Mouse (Mus musculus) layer of hippocampus, postnatal 10 days (tissue): Measurements from ENCODE around the gene Parp2. TPM values are rescaled to one million over a fixed set of nuclear protein-coding genes. Genes with fewer than 3 reads are reported as not detected.
"Not testable (repeated sequence)": the region's sequence is repeated elsewhere in the genome, so short reads cannot be mapped to it uniquely, and the experiment has no call there.

ENCODE experiments used
- DNase-seq, 2 experiments: peaks; one replicate each; pipeline ENCODE4 v3.0.0; 2021; ENCODE audit warnings: low spot score in 2 of 2
- total RNA-seq, 2 experiments: library from RNA; stranded (reverse); gene quantifications; 2 replicates each; pipeline ENCODE4 v1.2.3; 2021

Gene Parp2
- total RNA-seq, 2 experiments from 2014 or later: 23.7 to 41.6 TPM

DNA sequence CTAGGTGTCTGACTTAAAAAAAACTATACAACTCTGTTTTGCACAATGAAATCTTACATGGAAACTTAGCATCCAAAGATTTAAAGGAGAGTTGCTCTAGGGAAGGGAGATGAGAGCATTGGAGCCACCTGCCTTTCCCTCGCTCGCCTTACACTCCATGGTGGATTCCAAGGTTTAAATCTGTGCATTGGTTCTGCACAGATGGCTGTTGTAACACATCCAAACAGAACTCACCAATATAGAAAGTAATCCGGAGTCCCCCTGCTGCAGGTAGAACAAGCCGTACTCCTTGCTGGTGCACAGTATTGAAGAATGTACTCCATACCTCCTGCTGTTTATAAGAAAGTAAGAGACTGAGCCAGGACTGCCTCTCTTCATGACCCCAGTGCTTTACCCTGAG lies 18.9 kb downstream of the Parp2 start:
- DNase-seq: no peak

- no peak for DNase-seq
Measured at GRCm38 (mm10) chr14:50829878-50830277, 22.2 kb downstream of the Parp2 start.

GRCm38 (mm10) chr14:50833964-50834363 lies 26.3 kb downstream of the Parp2 start:
- peak in 1 of 2 experiments; percentile 13 for DNase-seq

GRCm38 (mm10) chr14:50834435-50834834 lies 26.8 kb downstream of the Parp2 start:
- no peak for DNase-seq

DNA sequence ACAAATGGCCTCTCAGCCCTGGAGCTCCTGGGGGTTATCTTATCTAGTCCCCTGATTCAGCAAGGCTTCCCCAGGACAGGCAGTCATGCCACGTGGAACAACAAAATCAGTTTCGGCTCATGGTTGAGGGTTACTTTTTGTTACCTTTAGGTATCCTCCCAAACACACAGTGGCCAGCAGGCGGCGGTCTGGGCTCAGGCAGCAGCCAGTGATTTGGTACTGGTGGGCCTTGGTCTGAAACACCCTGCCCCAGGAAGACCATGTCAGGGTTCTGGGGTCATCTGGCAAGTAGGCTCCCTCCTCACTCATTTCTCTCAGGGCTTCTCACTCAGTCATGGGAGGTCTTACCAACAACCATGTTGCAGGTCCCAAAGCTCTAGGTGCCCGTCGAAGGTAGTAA lies 29.6 kb downstream of the Parp2 start:
- peak; percentile 11 to 19 for DNase-seq

- no peak for DNase-seq
Measured at GRCm38 (mm10) chr14:50855788-50856187, 48.1 kb downstream of the Parp2 start.

- DNase-seq: no peak
Measured at GRCm38 (mm10) chr14:50862641-50863040, 55.0 kb downstream of the Parp2 start.

DNA sequence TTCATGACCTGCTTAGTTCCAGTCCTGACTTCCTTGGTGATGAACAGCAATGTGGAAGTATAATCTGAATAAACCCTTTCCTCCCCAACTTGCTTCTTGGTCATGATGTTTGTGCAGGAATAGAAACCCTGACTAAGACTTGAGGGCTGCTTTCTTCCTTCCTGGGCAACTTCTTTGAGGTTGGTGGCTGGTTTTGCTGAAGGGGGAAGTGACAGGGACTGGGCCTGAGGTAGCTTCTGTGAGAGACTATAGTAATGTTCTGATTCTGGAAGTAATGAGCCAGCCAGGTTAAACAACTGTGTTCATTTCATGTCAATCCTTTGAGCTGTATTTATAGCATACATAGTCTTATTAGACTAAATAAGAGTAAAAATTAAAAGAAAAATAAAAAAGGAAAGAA lies 57.4 kb downstream of the Parp2 start:
- DNase-seq: not testable (repeated sequence)

DNA sequence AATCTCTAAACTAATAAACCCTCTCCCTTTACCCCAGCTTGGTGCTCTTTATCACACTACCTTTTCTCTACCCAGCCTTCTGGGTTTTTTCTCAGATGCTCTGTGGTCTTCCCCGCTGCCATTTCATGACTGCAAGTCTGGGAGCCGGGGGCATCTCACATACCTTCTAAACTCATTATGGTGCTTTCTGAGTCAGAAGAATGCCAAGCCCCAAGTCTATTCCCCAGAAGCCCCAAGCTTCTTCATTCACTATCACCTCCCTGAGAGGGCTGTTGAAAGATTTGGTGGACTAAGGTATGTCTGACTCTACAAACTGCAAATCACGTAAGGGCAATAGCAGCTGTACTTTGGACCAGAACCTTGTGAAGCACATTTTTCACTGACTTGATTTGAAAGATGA lies 59.3 kb downstream of the Parp2 start:
- DNase-seq: no peak

DNA sequence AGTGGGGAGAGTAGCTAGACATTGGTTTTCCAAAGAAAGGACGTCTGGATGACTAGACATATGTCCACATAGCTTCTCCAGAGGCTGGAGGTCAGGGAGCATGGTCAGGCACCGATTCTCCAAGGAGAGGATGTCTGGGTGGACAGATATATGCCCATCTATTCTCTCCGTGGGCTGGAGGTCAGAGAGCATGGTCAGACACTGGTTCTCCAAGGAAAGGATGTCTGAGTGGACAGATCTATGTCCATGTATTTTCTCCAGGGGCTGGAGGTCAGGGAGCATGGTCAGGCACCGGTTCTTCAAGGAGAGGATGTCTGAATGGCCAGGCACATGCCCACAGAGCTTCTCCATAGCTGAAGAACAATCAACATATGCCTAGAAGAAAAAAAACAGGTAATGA lies 60.6 kb downstream of the Parp2 start:
- DNase-seq: no peak

- DNase-seq: no peak
Measured at GRCm38 (mm10) chr14:50868656-50869055, 61.0 kb downstream of the Parp2 start.

GRCm38 (mm10) chr14:50869889-50870804 lies 62.5 kb downstream of the Parp2 start, which contains the start of gene Tep1:
Gene Tep1, minus strand, starts transcription at chr14:50870560.
- DNase-seq: peak; percentile 47 to 56

GRCm38 (mm10) chr14:50870805-50871143 lies 63.1 kb downstream of the Parp2 start:
- DNase-seq: no peak

Other genes starting within 250 kb of the Parp2 start
- gene Olfr744, start 193.0 kb upstream of the Parp2 start, total RNA-seq: not detected
- not detected for gene Olfr745, start 168.5 kb upstream of the Parp2 start, total RNA-seq
- gene Olfr746, start 160.8 kb upstream of the Parp2 start, total RNA-seq: not detected
- gene Olfr747, start 114.6 kb upstream of the Parp2 start, total RNA-seq: not detected
- gene Olfr748, start 100.5 kb upstream of the Parp2 start, total RNA-seq: not detected
- not detected for gene Olfr749, start 62.7 kb upstream of the Parp2 start, total RNA-seq
- gene Ttc5, start 22.3 kb upstream of the Parp2 start, total RNA-seq: 10 to 100 TPM; 77.0 to 83.5 TPM
- not detected for gene Ccnb1ip1, start 109 bp upstream of the Parp2 start, total RNA-seq
- gene Tep1, start 62.7 kb downstream of the Parp2 start, total RNA-seq: 1 to 10 TPM; 4.4 to 4.8 TPM
- 1 to 10 TPM; 1.8 to 2.3 TPM for gene Klhl33, start 89.7 kb downstream of the Parp2 start, total RNA-seq
- gene Osgep, start 117.1 kb downstream of the Parp2 start, total RNA-seq: 10 to 100 TPM; 33.9 to 40.2 TPM
- gene Apex1, start 117.1 kb downstream of the Parp2 start, total RNA-seq: 10 to 100 TPM; 71.7 to 78.2 TPM
- gene Pip4p1, start 123.0 kb downstream of the Parp2 start, total RNA-seq: 10 to 100 TPM; 72.7 to 85.3 TPM
- gene Pnp, start 123.2 kb downstream of the Parp2 start, total RNA-seq: 10 to 100 TPM; 17.1 to 21.5 TPM
- gene Gm49342, start 136.7 kb downstream of the Parp2 start, total RNA-seq: 10 to 100 TPM in 1 of 2 experiments, 1 to 10 TPM in 1; 9.2 to 11.1 TPM
- 1 to 10 TPM; 1.0 to 1.7 TPM for gene Pnp2, start 148.2 kb downstream of the Parp2 start, total RNA-seq
- gene Rnase10, start 199.9 kb downstream of the Parp2 start, total RNA-seq: under 1 TPM in 1 of 2 experiments, not detected in 1; 0.22 TPM
- not detected for gene Rnase9, start 234.0 kb downstream of the Parp2 start, total RNA-seq
- not detected for gene Rnase11, start 242.3 kb downstream of the Parp2 start, total RNA-seq
- gene Rnase12, start 249.8 kb downstream of the Parp2 start, total RNA-seq: not detected